ENCODE assay signal across 8 mouse cellular contexts in the genomic region with DNA sequence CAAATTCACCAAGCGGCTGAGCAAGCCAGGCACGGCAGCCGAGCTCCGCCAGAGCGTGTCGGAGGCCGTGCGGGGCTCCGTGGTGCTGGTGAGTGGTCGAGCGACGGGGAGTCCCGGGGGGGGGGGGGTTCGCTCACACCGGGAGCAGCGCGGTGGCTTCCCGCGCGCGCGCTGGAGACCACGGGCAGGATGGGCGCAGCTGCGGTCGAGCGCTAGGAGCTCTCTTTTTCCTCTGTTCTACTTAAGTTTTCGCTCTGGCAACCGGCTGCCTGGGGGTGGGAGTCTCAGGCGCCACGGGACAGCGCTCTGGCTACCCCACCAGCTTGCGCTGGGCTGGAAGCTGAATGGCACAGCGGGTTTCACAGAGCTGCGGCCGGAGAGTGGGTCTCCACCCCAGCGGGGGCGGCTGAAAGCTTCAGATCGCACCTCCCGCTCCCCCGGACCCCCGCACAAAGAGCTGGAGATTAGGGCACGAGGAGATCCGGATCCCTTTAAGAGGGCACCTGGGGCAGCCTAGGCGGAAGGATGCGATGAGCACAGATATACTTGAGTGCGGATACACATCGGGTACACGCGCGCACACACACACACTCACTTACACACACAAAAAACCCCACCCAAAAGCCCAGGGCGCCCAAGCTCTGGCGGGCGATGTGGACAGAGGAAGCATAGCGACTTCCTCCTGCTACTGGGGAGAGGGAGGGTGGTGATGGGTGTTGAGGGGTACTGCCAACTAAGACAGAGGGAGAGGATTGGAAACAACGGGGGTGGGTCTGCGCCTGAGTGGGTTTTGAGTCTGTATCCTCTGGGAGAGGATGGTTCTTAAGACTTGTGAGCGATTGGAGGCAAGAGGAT. TPM values are rescaled to one million over a fixed set of nuclear protein-coding genes. Genes with fewer than 3 reads are reported as not detected.
DNase-seq lines count a peak whose midpoint lies in the region; ATAC-seq lines count a peak whose summit lies in the region.

No protein-coding gene starts in this region.

- peak; percentile 33 for ATAC-seq in cerebellum, adult (ENCODE audit: insufficient number of reproducible peaks, low FRiP score, low TSS enrichment)
- peak; percentile 71 for ATAC-seq in forebrain, embryonic 15.5 days (replicated peaks)
- ATAC-seq in hindbrain, embryonic 16.5 days = peak; percentile 77
- no peak for ATAC-seq in limb, embryonic 15.5 days (ENCODE audit: insufficient number of reproducible peaks, low FRiP score, low TSS enrichment, low read depth)
- ATAC-seq in midbrain, embryonic 14.5 days (ENCODE audit: low FRiP score, low TSS enrichment) = peak; percentile 44

- H3K36me3 ChIP-seq in forebrain, embryonic 15.5 days = no peaks in the 10 kb centered on the region
- no peaks in the 10 kb centered on the region for H3K36me3 ChIP-seq in hindbrain, embryonic 16.5 days (ENCODE audit: control insufficient read depth, insufficient read depth, low read length)
- H3K36me3 ChIP-seq in limb, embryonic 15.5 days = no peaks in the 10 kb centered on the region
- H3K36me3 ChIP-seq in midbrain, embryonic 14.5 days (ENCODE audit: control insufficient read depth, insufficient read depth, low read length) = no peaks in the 10 kb centered on the region

- intact Hi-C loops in heart, postnatal 25 days (cut with DNase I) = no loop called here

- H3K4me1 ChIP-seq in forebrain, embryonic 15.5 days = 0 out of 2 replicates have a peak, but pooled peaks cover 4% of the 10 kb centered on the region
- peaks cover 2% of the 10 kb centered on the region; the same call in 1 of the 2 replicates for H3K4me1 ChIP-seq in hindbrain, embryonic 16.5 days (ENCODE audit: control insufficient read depth, insufficient read depth, low read depth, low read length)
- H3K4me1 ChIP-seq in limb, embryonic 15.5 days = 0 out of 2 replicates have a peak, but pooled peaks cover 3% of the 10 kb centered on the region
- H3K4me1 ChIP-seq in midbrain, embryonic 14.5 days (ENCODE audit: control insufficient read depth, insufficient read depth, low read length) = no peaks in the 10 kb centered on the region

- peak overlapping the region; percentile 42 for H3K4me2 ChIP-seq in forebrain, embryonic 15.5 days (replicated peaks)
- peak overlapping the region; percentile 55 for H3K4me2 ChIP-seq in hindbrain, embryonic 16.5 days (ENCODE audit: low read length)
- H3K4me2 ChIP-seq in limb, embryonic 15.5 days = peak overlapping the region; percentile 61
- peak overlapping the region; percentile 58 for H3K4me2 ChIP-seq in midbrain, embryonic 14.5 days (ENCODE audit: low read length)

- WGBS in forebrain, embryonic 15.5 days = 23% methylated on average over 43 of the region's 58 CpGs
- 16% methylated on average over 32 of the region's 58 CpGs for WGBS in hindbrain, embryonic 16.5 days
- WGBS in limb, embryonic 15.5 days = 19% methylated on average over 57 of the region's 58 CpGs
- WGBS in midbrain, embryonic 14.5 days = 11% methylated on average over 56 of the region's 58 CpGs

- DNase-seq in heart, adult 11 months = peak; percentile 95
- DNase-seq in heart, postnatal 25 days (ENCODE audit: low spot score) = no peak
- peak; percentile 58 for DNase-seq in midbrain, embryonic 14.5 days
- peak; percentile 73 to 76 for DNase-seq in spleen, postnatal 36 days (ENCODE audit: low spot score in 2 of 2)

- peak overlapping the region; percentile 68 for H3K4me3 ChIP-seq in forebrain, embryonic 15.5 days
- peak overlapping the region; percentile 58 for H3K4me3 ChIP-seq in hindbrain, embryonic 16.5 days (ENCODE audit: low read length)
- peak overlapping the region; percentile 57 for H3K4me3 ChIP-seq in limb, embryonic 15.5 days
- peak overlapping the region; percentile 59 for H3K4me3 ChIP-seq in midbrain, embryonic 14.5 days (replicated peaks; ENCODE audit: low read depth, low read length)

- H3K27ac ChIP-seq in forebrain, embryonic 15.5 days (replicated peaks) = peak overlapping the region; percentile 85
- peak overlapping the region; percentile 80 for H3K27ac ChIP-seq in hindbrain, embryonic 16.5 days (ENCODE audit: low read depth, low read length)
- peak overlapping the region; percentile 74 for H3K27ac ChIP-seq in limb, embryonic 15.5 days
- H3K27ac ChIP-seq in midbrain, embryonic 14.5 days (replicated peaks; ENCODE audit: low read depth, low read length) = peak overlapping the region; percentile 85

- H3K27me3 ChIP-seq in forebrain, embryonic 15.5 days = no peaks in the 10 kb centered on the region
- no peaks in the 10 kb centered on the region for H3K27me3 ChIP-seq in hindbrain, embryonic 16.5 days (replicated peaks; ENCODE audit: control insufficient read depth, insufficient read depth, low read length)
- H3K27me3 ChIP-seq in limb, embryonic 15.5 days = no peaks in the 10 kb centered on the region
- no peaks in the 10 kb centered on the region for H3K27me3 ChIP-seq in midbrain, embryonic 14.5 days (ENCODE audit: control insufficient read depth, insufficient read depth, low read length)

- H3K9ac ChIP-seq in forebrain, embryonic 15.5 days (replicated peaks) = peak overlapping the region; percentile 66
- H3K9ac ChIP-seq in hindbrain, embryonic 16.5 days (ENCODE audit: low read depth, low read length) = peak overlapping the region; percentile 72
- H3K9ac ChIP-seq in limb, embryonic 15.5 days = peak overlapping the region; percentile 51
- peak overlapping the region; percentile 65 for H3K9ac ChIP-seq in midbrain, embryonic 14.5 days (replicated peaks; ENCODE audit: low read length)

- H3K9me3 ChIP-seq in forebrain, embryonic 15.5 days = no peaks in the 10 kb centered on the region
- no peaks in the 10 kb centered on the region for H3K9me3 ChIP-seq in hindbrain, embryonic 16.5 days (ENCODE audit: control insufficient read depth, low read length)
- H3K9me3 ChIP-seq in limb, embryonic 15.5 days = no peaks in the 10 kb centered on the region
- H3K9me3 ChIP-seq in midbrain, embryonic 14.5 days (ENCODE audit: control insufficient read depth, low read length) = no peaks in the 10 kb centered on the region

RNA-seq across cellular contexts. Expression of gene Dock11, which starts 0.5 kb away (rescaled TPM):
- 1 to 10 TPM; 4.4 to 4.7 TPM for total RNA-seq in heart, postnatal 25 days (2021)
- 16.2 and 17.6 TPM in 2 replicates for polyA plus RNA-seq in forebrain, embryonic 15.5 days (2015; fragmentation: Nextera tagmentation; extraction: Ambion mirVana)
- 9.9 and 12.8 TPM in 2 replicates for polyA plus RNA-seq in hindbrain, embryonic 16.5 days (2015; fragmentation: Nextera tagmentation; extraction: Ambion mirVana)
- polyA plus RNA-seq in limb, embryonic 15.5 days (2015; fragmentation: Nextera tagmentation; extraction: Ambion mirVana) = 14.8 and 15.2 TPM in 2 replicates
- 16.8 and 24.7 TPM in 2 replicates for polyA plus RNA-seq in midbrain, embryonic 14.5 days (2014; fragmentation: Nextera tagmentation; extraction: Ambion mirVana)
